Mouse (Mus musculus): Measurements from ENCODE around the gene Fez1.

Gene Fez1

GRCm38 (mm10) chr9:36846346-36846745 lies 24.7 kb downstream of the Fez1 start:
- no peak for DNase-seq

- no peak for DNase-seq
Observed at GRCm38 (mm10) chr9:36848661-36849060, 27.0 kb downstream of the Fez1 start.

GRCm38 (mm10) chr9:36850091-36850490 lies 28.4 kb downstream of the Fez1 start:
- DNase-seq, result no peak

GRCm38 (mm10) chr9:36852175-36852574 lies 30.5 kb downstream of the Fez1 start:
- no peak for DNase-seq

- no peak for DNase-seq
Observed at GRCm38 (mm10) chr9:36856351-36856750, 34.7 kb downstream of the Fez1 start.

- DNase-seq, result peak; percentile 6
Observed at GRCm38 (mm10) chr9:36857476-36858117, 35.9 kb downstream of the Fez1 start.

- peak; percentile 1 for DNase-seq
Observed at GRCm38 (mm10) chr9:36858677-36859076, 37.0 kb downstream of the Fez1 start.

GRCm38 (mm10) chr9:36862576-36862975 lies 40.9 kb downstream of the Fez1 start:
- no peak for DNase-seq

GRCm38 (mm10) chr9:36863694-36864093 lies 42.0 kb downstream of the Fez1 start:
- DNase-seq, result no peak

GRCm38 (mm10) chr9:36864862-36865813 lies 43.5 kb downstream of the Fez1 start:
- no peak for DNase-seq

GRCm38 (mm10) chr9:36868662-36869061 lies 47.0 kb downstream of the Fez1 start:
- no peak for DNase-seq

- no peak for DNase-seq
Observed at GRCm38 (mm10) chr9:36870263-36870662, 48.6 kb downstream of the Fez1 start.

- DNase-seq, result no peak
Observed at GRCm38 (mm10) chr9:36873796-36874195, 52.1 kb downstream of the Fez1 start.

- no peak for DNase-seq
Observed at GRCm38 (mm10) chr9:36876313-36876712, 54.6 kb downstream of the Fez1 start.

- DNase-seq, result no peak
Observed at GRCm38 (mm10) chr9:36876787-36877186, 55.1 kb downstream of the Fez1 start.

- DNase-seq, result no peak
Observed at GRCm38 (mm10) chr9:36881615-36882014, 60.0 kb downstream of the Fez1 start.

- no peak for DNase-seq
Observed at GRCm38 (mm10) chr9:36882034-36882745, 60.5 kb downstream of the Fez1 start.

- DNase-seq, result no peak
Observed at GRCm38 (mm10) chr9:36883569-36883968, 61.9 kb downstream of the Fez1 start.

- peak; percentile 21 for DNase-seq
Observed at GRCm38 (mm10) chr9:36885237-36885636, 63.6 kb downstream of the Fez1 start.

- DNase-seq, result peak; percentile 39
Observed at GRCm38 (mm10) chr9:36890552-36890951, 68.9 kb downstream of the Fez1 start.

GRCm38 (mm10) chr9:36893413-36893990 lies 71.8 kb downstream of the Fez1 start:
- DNase-seq, result no peak

GRCm38 (mm10) chr9:36894242-36894641 lies 72.6 kb downstream of the Fez1 start:
- DNase-seq, result no peak

Data from thymus, postnatal 25 days (tissue).